ENCODE assay signal across 14 mouse cellular contexts in the genomic region with DNA sequence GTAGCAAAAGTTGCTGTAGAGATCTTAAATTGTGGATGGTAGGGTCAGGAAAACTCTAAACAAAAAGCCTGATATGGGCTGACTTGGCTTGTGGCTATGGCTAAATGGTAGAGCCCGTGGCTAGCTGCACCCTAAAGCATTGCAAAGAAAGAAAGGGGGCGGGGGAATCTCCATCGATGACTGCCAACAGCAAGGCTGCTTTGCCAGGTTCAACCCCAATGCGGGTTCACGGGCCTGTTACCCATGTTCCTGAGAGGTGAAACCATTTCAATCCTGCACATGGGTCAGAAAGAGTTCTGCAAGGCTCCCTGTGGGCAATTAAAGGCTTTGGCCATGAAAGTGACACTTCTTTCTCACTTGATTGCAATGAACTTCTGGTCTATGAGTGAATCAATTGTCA. TPM values are rescaled to one million over a fixed set of nuclear protein-coding genes. Genes with fewer than 3 reads are reported as not detected.
DNase-seq lines count a peak whose midpoint lies in the region; ATAC-seq and TF ChIP-seq lines count a peak whose summit lies in the region.
"Had no signal": no experiment of that assay in that cellular context is flagged by ENCODE, and none has a peak within 500 bp of the region (broad histone marks: within the 10 kb centered on the region; RNA-seq: fewer than 3 reads in every experiment).

No protein-coding gene starts in this region.

- H3K27ac ChIP-seq in forebrain, embryonic 10.5 days, result peak overlapping the region; percentile 48; the same call in 1 of the 2 replicates
- H3K27ac ChIP-seq in forebrain, postnatal 0 days (ENCODE audit: low read depth, low read length), result no peak overlapping the region
- H3K27ac ChIP-seq in intestine, embryonic 14.5 days (ENCODE audit: low read depth), result no peak overlapping the region
- H3K27ac ChIP-seq in intestine, embryonic 15.5 days, result no peak overlapping the region
- peak overlapping the region; percentile 60 for H3K27ac ChIP-seq in embryonic facial prominence, embryonic 11.5 days (replicated peaks; ENCODE audit: low read depth, low read length)
- peak overlapping the region; percentile 96 for H3K27ac ChIP-seq in limb, embryonic 13.5 days
- H3K27ac ChIP-seq in forebrain, embryonic 13.5 days, result no peak overlapping the region
- H3K27ac ChIP-seq: liver, embryonic 15.5 days had no signal

- ATAC-seq in forebrain, postnatal 0 days, result no peak
- ATAC-seq in intestine, embryonic 14.5 days (replicated peaks; ENCODE audit: low FRiP score, low TSS enrichment, low read depth), result no peak
- ATAC-seq in intestine, embryonic 15.5 days, result no peak
- ATAC-seq in embryonic facial prominence, embryonic 11.5 days (replicated peaks; ENCODE audit: insufficient number of reproducible peaks, low FRiP score, low TSS enrichment, low read depth), result no peak
- ATAC-seq in limb, embryonic 13.5 days (ENCODE audit: low FRiP score, low read depth), result no peak
- ATAC-seq in forebrain, embryonic 13.5 days, result no peak
- ATAC-seq: activated CD4-positive, CD25-positive, alpha-beta regulatory T cell, adult 4 months had no signal

- no peak for DNase-seq in forebrain, embryonic 10.5 days (ENCODE audit: extremely low spot score, low spot score)
- no peak for DNase-seq in forebrain, postnatal 0 days
- DNase-seq in intestine, embryonic 14.5 days (ENCODE audit: low spot score), result peak; percentile 21
- DNase-seq in embryonic facial prominence, embryonic 11.5 days (ENCODE audit: low spot score), result peak; percentile 20
- no peak for DNase-seq in thymus, postnatal 25 days
- DNase-seq: gastrocnemius, postnatal 36 days; heart, postnatal 10 days; thymus, postnatal 4 days had no signal

- H3K4me1 ChIP-seq in forebrain, embryonic 10.5 days, result peaks cover 25% of the 10 kb centered on the region
- H3K4me1 ChIP-seq in forebrain, postnatal 0 days (ENCODE audit: insufficient read depth), result no peaks in the 10 kb centered on the region
- H3K4me1 ChIP-seq in intestine, embryonic 14.5 days (replicated peaks; ENCODE audit: control insufficient read depth, insufficient read depth, low read length), result peaks cover 23% of the 10 kb centered on the region
- peaks cover 20% of the 10 kb centered on the region for H3K4me1 ChIP-seq in intestine, embryonic 15.5 days (replicated peaks)
- H3K4me1 ChIP-seq in embryonic facial prominence, embryonic 11.5 days (ENCODE audit: control insufficient read depth, insufficient read depth, low read length), result no peaks in the 10 kb centered on the region; the same call in 1 of the 2 replicates
- peaks cover 61% of the 10 kb centered on the region for H3K4me1 ChIP-seq in limb, embryonic 13.5 days
- H3K4me1 ChIP-seq in forebrain, embryonic 13.5 days, result no peaks in the 10 kb centered on the region

- no peak for TF ChIP-seq CTCF in forebrain, postnatal 0 days (IDR thresholded peaks at IDR 0.05; ENCODE audit: low read depth)

- H3K9me3 ChIP-seq in forebrain, embryonic 10.5 days, result no peaks in the 10 kb centered on the region
- no peaks in the 10 kb centered on the region for H3K9me3 ChIP-seq in forebrain, postnatal 0 days (ENCODE audit: low read length)
- H3K9me3 ChIP-seq in intestine, embryonic 14.5 days (ENCODE audit: control insufficient read depth, low read length), result no peaks in the 10 kb centered on the region
- no peaks in the 10 kb centered on the region for H3K9me3 ChIP-seq in intestine, embryonic 15.5 days
- no peaks in the 10 kb centered on the region for H3K9me3 ChIP-seq in embryonic facial prominence, embryonic 11.5 days (replicated peaks; ENCODE audit: control insufficient read depth, low read length)
- H3K9me3 ChIP-seq in limb, embryonic 13.5 days, result no peaks in the 10 kb centered on the region
- no peaks in the 10 kb centered on the region for H3K9me3 ChIP-seq in forebrain, embryonic 13.5 days (replicated peaks)
- H3K9me3 ChIP-seq: liver, embryonic 15.5 days had no signal

- no peak overlapping the region for H3K9ac ChIP-seq in forebrain, postnatal 0 days
- H3K9ac ChIP-seq in intestine, embryonic 14.5 days (ENCODE audit: low read length), result no peak overlapping the region
- no peak overlapping the region for H3K9ac ChIP-seq in intestine, embryonic 15.5 days
- no peak overlapping the region for H3K9ac ChIP-seq in embryonic facial prominence, embryonic 11.5 days (replicated peaks; ENCODE audit: low read length)
- no peak overlapping the region for H3K9ac ChIP-seq in limb, embryonic 13.5 days
- H3K9ac ChIP-seq in forebrain, embryonic 13.5 days, result no peak overlapping the region
- H3K9ac ChIP-seq: liver, embryonic 15.5 days had no signal

- H3K4me3 ChIP-seq in forebrain, embryonic 10.5 days, result no peak overlapping the region
- H3K4me3 ChIP-seq in forebrain, postnatal 0 days (ENCODE audit: low read depth, low read length), result no peak overlapping the region
- no peak overlapping the region for H3K4me3 ChIP-seq in intestine, embryonic 14.5 days (ENCODE audit: low read depth, low read length)
- no peak overlapping the region for H3K4me3 ChIP-seq in intestine, embryonic 15.5 days (replicated peaks)
- no peak overlapping the region for H3K4me3 ChIP-seq in embryonic facial prominence, embryonic 11.5 days (ENCODE audit: low read depth, low read length)
- no peak overlapping the region for H3K4me3 ChIP-seq in limb, embryonic 13.5 days
- no peak overlapping the region for H3K4me3 ChIP-seq in forebrain, embryonic 13.5 days
- H3K4me3 ChIP-seq: liver, embryonic 15.5 days had no signal

- no peak overlapping the region for H3K4me2 ChIP-seq in forebrain, postnatal 0 days (ENCODE audit: low read depth)
- no peak overlapping the region for H3K4me2 ChIP-seq in intestine, embryonic 14.5 days (ENCODE audit: low read length)
- H3K4me2 ChIP-seq in intestine, embryonic 15.5 days (replicated peaks), result no peak overlapping the region
- H3K4me2 ChIP-seq in embryonic facial prominence, embryonic 11.5 days (ENCODE audit: low read depth, low read length), result no peak overlapping the region
- H3K4me2 ChIP-seq in limb, embryonic 13.5 days (replicated peaks), result peak overlapping the region; percentile 48
- H3K4me2 ChIP-seq in forebrain, embryonic 13.5 days, result no peak overlapping the region
- H3K4me2 ChIP-seq: liver, embryonic 15.5 days; midbrain, embryonic 11.5 days had no signal

- WGBS in forebrain, embryonic 10.5 days, result 87% methylated on average over 5 of the region's 5 CpGs
- 74% methylated on average over 5 of the region's 5 CpGs for WGBS in forebrain, postnatal 0 days
- WGBS in intestine, embryonic 14.5 days, result 91% methylated on average over 5 of the region's 5 CpGs
- 89% methylated on average over 5 of the region's 5 CpGs for WGBS in intestine, embryonic 15.5 days
- WGBS in embryonic facial prominence, embryonic 11.5 days, result 71% methylated on average over 5 of the region's 5 CpGs
- WGBS in limb, embryonic 13.5 days, result 60% methylated on average over 5 of the region's 5 CpGs
- WGBS in forebrain, embryonic 13.5 days, result 84% methylated on average over 5 of the region's 5 CpGs

- peaks cover 30% of the 10 kb centered on the region for H3K36me3 ChIP-seq in forebrain, embryonic 10.5 days (replicated peaks)
- H3K36me3 ChIP-seq in forebrain, postnatal 0 days (ENCODE audit: insufficient read depth), result peaks cover 9% of the 10 kb centered on the region; the same call in 1 of the 2 replicates
- peaks cover 61% of the 10 kb centered on the region for H3K36me3 ChIP-seq in intestine, embryonic 14.5 days (ENCODE audit: control insufficient read depth, insufficient read depth, low read length)
- H3K36me3 ChIP-seq in intestine, embryonic 15.5 days, result peaks cover 28% of the 10 kb centered on the region
- H3K36me3 ChIP-seq in embryonic facial prominence, embryonic 11.5 days (replicated peaks; ENCODE audit: control insufficient read depth, insufficient read depth, low read depth, low read length), result peaks cover 3% of the 10 kb centered on the region
- peaks cover 75% of the 10 kb centered on the region for H3K36me3 ChIP-seq in limb, embryonic 13.5 days
- peaks cover 30% of the 10 kb centered on the region for H3K36me3 ChIP-seq in forebrain, embryonic 13.5 days (ENCODE audit: poor library complexity, severe bottlenecking)
- H3K36me3 ChIP-seq: liver, embryonic 15.5 days had no signal

- no peaks in the 10 kb centered on the region for H3K27me3 ChIP-seq in forebrain, embryonic 10.5 days (ENCODE audit: poor library complexity, severe bottlenecking)
- H3K27me3 ChIP-seq in forebrain, postnatal 0 days (ENCODE audit: insufficient read depth, low read length), result no peaks in the 10 kb centered on the region
- no peaks in the 10 kb centered on the region for H3K27me3 ChIP-seq in intestine, embryonic 14.5 days (replicated peaks; ENCODE audit: control insufficient read depth, insufficient read depth, low read length)
- H3K27me3 ChIP-seq in intestine, embryonic 15.5 days (replicated peaks), result no peaks in the 10 kb centered on the region
- no peaks in the 10 kb centered on the region for H3K27me3 ChIP-seq in embryonic facial prominence, embryonic 11.5 days (ENCODE audit: control insufficient read depth, insufficient read depth, low read length)
- H3K27me3 ChIP-seq in limb, embryonic 13.5 days, result no peaks in the 10 kb centered on the region
- H3K27me3 ChIP-seq in forebrain, embryonic 13.5 days, result no peaks in the 10 kb centered on the region
- H3K27me3 ChIP-seq: liver, embryonic 15.5 days had no signal

RNA-seq across cellular contexts. Expression of a gene that starts 20.0 kb away (rescaled TPM):
- 155 and 167 TPM in 2 replicates for polyA plus RNA-seq in forebrain, embryonic 10.5 days (2016; fragmentation: Nextera tagmentation; extraction: Ambion mirVana)
- 124 and 145 TPM in 2 replicates for total RNA-seq in forebrain, postnatal 0 days (2014; rRNA removed)
- polyA plus RNA-seq in forebrain, postnatal 0 days (2015; fragmentation: Nextera tagmentation; extraction: Ambion mirVana), result 152 and 176 TPM in 2 replicates
- polyA plus RNA-seq in intestine, embryonic 14.5 days (2014; fragmentation: Nextera tagmentation; extraction: Ambion mirVana), result 171 and 181 TPM in 2 replicates
- 145 and 157 TPM in 2 replicates for polyA plus RNA-seq in intestine, embryonic 15.5 days (2015; fragmentation: Nextera tagmentation; extraction: Ambion mirVana)
- polyA plus RNA-seq in embryonic facial prominence, embryonic 11.5 days (2014; fragmentation: Nextera tagmentation; extraction: Ambion mirVana), result 178 and 190 TPM in 2 replicates
- 163 and 165 TPM in 2 replicates for polyA plus RNA-seq in limb, embryonic 13.5 days (2015; fragmentation: Nextera tagmentation; extraction: Ambion mirVana)
- 134 TPM in 2 replicates for polyA plus RNA-seq in forebrain, embryonic 13.5 days (2015; fragmentation: Nextera tagmentation; extraction: Ambion mirVana)

RNA-seq across cellular contexts. Expression of a gene that starts 52.7 kb away (rescaled TPM):
- polyA plus RNA-seq in forebrain, embryonic 10.5 days (2016; fragmentation: Nextera tagmentation; extraction: Ambion mirVana), result 0.62 and 0.78 TPM in 2 replicates
- 2.5 and 7.4 TPM in 2 replicates for total RNA-seq in forebrain, postnatal 0 days (2014; rRNA removed)
- 2.3 and 3.9 TPM in 2 replicates for polyA plus RNA-seq in forebrain, postnatal 0 days (2015; fragmentation: Nextera tagmentation; extraction: Ambion mirVana)
- 0.24 and 0.38 TPM in 2 replicates for polyA plus RNA-seq in intestine, embryonic 14.5 days (2014; fragmentation: Nextera tagmentation; extraction: Ambion mirVana)
- polyA plus RNA-seq in intestine, embryonic 15.5 days (2015; fragmentation: Nextera tagmentation; extraction: Ambion mirVana), result 0.74 and 1.5 TPM in 2 replicates
- polyA plus RNA-seq in embryonic facial prominence, embryonic 11.5 days (2014; fragmentation: Nextera tagmentation; extraction: Ambion mirVana), result 0.38 and 1.3 TPM in 2 replicates
- 0.13 and 0.24 TPM in 2 replicates for polyA plus RNA-seq in limb, embryonic 13.5 days (2015; fragmentation: Nextera tagmentation; extraction: Ambion mirVana)
- polyA plus RNA-seq in forebrain, embryonic 13.5 days (2015; fragmentation: Nextera tagmentation; extraction: Ambion mirVana), result 2.0 and 2.3 TPM in 2 replicates
- total RNA-seq: gastrocnemius, postnatal 36 days had no signal
- polyA plus RNA-seq: activated CD4-positive, CD25-positive, alpha-beta regulatory T cell, adult 4 months; liver, embryonic 15.5 days had no signal

RNA-seq across cellular contexts. Expression of a gene that starts 52.9 kb away (rescaled TPM):
- polyA plus RNA-seq in forebrain, embryonic 10.5 days (2016; fragmentation: Nextera tagmentation; extraction: Ambion mirVana), result 38.2 and 41.6 TPM in 2 replicates
- 24.5 and 30.5 TPM in 2 replicates for total RNA-seq in forebrain, postnatal 0 days (2014; rRNA removed)
- polyA plus RNA-seq in forebrain, postnatal 0 days (2015; fragmentation: Nextera tagmentation; extraction: Ambion mirVana), result 13.0 and 15.5 TPM in 2 replicates
- 22.8 and 24.3 TPM in 2 replicates for polyA plus RNA-seq in intestine, embryonic 14.5 days (2014; fragmentation: Nextera tagmentation; extraction: Ambion mirVana)
- 17.8 and 20.7 TPM in 2 replicates for polyA plus RNA-seq in intestine, embryonic 15.5 days (2015; fragmentation: Nextera tagmentation; extraction: Ambion mirVana)
- polyA plus RNA-seq in embryonic facial prominence, embryonic 11.5 days (2014; fragmentation: Nextera tagmentation; extraction: Ambion mirVana), result 49.2 and 50.6 TPM in 2 replicates
- polyA plus RNA-seq in limb, embryonic 13.5 days (2015; fragmentation: Nextera tagmentation; extraction: Ambion mirVana), result 33.6 and 34.5 TPM in 2 replicates
- polyA plus RNA-seq in forebrain, embryonic 13.5 days (2015; fragmentation: Nextera tagmentation; extraction: Ambion mirVana), result 35.0 and 35.5 TPM in 2 replicates

Comparison
In these comparisons a context has a peak if more than half of its experiments do, and no peak if none do; other contexts are left out.
1. H3K27ac ChIP-seq: peak in forebrain, embryonic 10.5 days (single experiment), embryonic facial prominence, embryonic 11.5 days (single experiment) and limb, embryonic 13.5 days (single experiment); none in forebrain, postnatal 0 days (single experiment), intestine, embryonic 14.5 days (single experiment), intestine, embryonic 15.5 days (single experiment) and forebrain, embryonic 13.5 days (single experiment).
2. DNase-seq: peak in intestine, embryonic 14.5 days (single experiment) and embryonic facial prominence, embryonic 11.5 days (single experiment); none in forebrain, embryonic 10.5 days (single experiment), forebrain, postnatal 0 days (single experiment) and thymus, postnatal 25 days (single experiment).